Mouse (Mus musculus) lung, postnatal 10 days (tissue): ENCODE data around the gene Lactb.

Source experiments
- DNase-seq: peaks from one replicate; pipeline ENCODE4 v3.0.0; 2021

The Lactb gene

DNA sequence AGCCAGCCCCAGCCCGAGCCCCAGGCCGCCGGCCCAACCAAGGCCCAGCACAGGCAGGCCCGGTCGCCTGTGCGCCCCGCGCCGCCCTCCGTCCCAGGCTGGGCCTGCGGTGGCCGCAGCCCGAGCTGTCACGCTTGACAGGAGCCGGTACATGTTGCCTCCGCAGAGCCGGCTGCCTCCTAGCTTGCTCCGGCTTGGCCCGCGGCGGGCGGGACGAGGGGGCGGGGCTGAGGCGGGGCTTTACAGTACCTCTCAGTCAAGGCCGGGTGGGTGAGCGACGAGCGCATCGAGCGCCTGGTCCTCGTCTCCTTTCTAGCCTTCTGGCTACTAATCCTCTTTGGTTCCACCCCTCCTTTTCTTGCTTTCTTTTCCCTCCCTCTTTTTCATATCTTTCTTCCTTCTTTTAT lies at the start of gene Lactb:
Gene Lactb (minus strand): TSS at position 246 of the 407 bp plus-strand sequence.
- DNase-seq = peak; percentile 98

DNA sequence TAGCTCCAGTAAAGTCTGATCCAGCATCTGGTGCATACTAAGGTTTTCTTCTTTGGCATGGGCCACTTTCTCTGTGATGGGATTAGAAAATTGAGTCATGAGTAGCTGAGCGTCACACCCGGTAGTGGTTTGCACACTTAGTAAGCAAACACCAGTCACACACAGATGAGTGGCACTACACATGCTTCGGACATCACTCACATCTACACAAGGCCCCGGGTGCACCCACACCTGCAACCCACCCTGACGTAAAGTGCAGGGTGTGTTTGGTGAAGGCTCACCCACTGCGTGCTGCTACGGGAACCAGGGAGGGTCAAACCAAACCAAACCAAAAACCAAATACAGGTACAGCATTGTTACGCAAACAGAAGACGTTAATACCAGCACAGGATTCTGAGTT lies 48.1 kb upstream of the Lactb start:
- DNase-seq = no peak

DNA sequence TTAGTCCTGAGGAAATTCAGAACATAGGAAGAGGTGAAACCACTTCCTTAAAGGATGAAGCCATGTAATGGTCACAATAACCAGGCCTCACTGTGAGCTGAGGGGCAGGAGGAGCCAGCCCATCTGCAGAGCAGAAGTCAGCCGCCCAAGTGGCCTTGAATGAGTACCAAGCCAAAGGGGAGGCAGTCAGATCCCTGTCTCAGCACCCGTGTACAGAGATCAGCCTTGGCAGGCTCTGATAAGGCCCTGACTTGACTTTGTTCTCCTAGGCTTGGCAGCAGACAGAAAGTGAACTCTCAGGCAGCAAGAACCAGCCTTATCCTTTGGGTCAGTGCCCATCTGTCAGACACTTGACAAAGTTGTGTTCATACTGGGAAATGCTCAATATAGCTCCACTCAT lies 44.8 kb upstream of the Lactb start:
- no peak for DNase-seq

DNA sequence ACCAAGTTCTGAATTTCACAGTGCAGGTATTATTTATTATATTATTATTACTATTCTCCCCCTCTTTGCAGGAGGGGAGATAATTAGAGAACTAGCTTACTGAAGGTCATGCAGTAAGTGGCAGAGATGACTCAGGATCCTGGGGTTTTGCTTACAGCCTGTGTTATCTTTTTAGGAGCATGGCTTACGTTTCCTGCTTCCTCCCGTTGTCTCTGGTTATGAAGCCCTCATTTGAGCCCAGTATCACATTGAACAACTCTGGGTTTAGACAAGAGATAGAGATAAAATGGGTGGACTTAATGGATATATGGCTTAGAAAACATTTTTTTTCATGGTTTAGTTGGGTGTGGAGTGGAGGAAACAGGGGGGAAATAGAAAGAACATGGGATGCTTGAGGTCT lies 38.2 kb upstream of the Lactb start:
- DNase-seq = no peak

- DNase-seq = peak; percentile 89
Measured at GRCm38 (mm10) chr9:67012470-67012869, 37.2 kb upstream of the Lactb start.

DNA sequence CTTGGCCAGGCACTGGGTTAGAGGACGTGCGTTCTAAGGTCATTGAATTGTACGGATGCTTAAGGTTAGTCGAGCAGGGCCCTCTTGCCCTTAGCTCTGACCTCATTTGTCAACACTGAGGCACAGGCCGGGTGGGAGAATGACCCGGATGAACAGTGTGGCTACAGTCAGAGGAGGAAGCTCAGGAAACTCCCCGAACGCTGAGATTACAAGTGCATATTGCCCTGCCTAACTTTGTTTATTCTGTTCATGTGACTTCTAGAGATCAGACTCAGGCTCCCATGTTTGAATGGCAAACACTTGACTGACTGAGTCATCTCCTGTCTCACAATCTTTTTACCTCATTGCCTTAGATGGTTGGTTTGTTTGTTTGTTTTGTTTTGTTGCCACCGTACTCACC lies 36.2 kb upstream of the Lactb start:
- DNase-seq = no peak

- no peak for DNase-seq
Measured at GRCm38 (mm10) chr9:67008781-67009180, 33.5 kb upstream of the Lactb start.

GRCm38 (mm10) chr9:67006376-67006775 lies 31.1 kb upstream of the Lactb start:
- no peak for DNase-seq

DNA sequence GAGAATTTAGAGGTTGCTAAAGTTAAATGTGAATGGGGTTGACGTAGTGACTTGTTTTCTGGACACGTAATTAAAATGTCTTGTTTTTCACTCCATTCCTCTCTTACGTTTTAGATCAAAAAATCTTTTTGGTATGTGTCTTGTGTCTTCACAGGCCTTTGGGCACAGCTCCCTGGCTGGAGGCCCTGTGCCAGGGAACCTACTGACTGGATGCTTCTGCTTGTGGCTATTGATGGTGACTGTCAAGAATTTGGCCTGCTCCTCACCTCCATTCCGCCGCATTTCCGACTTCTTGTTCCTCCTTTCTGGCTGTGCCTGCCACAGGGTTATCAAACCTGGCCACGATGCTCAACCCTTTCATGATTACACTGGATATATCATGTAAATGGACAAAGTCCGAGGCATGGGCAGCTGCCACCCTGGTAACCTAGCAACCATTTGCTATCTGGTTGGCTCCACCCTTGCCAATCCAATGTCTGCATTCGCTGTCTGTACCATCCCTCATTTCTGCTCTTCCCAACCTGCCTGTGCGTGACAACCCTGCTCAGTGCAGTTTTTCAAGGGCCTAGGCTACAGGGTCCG lies 30.0 kb upstream of the Lactb start:
- no peak for DNase-seq

DNA sequence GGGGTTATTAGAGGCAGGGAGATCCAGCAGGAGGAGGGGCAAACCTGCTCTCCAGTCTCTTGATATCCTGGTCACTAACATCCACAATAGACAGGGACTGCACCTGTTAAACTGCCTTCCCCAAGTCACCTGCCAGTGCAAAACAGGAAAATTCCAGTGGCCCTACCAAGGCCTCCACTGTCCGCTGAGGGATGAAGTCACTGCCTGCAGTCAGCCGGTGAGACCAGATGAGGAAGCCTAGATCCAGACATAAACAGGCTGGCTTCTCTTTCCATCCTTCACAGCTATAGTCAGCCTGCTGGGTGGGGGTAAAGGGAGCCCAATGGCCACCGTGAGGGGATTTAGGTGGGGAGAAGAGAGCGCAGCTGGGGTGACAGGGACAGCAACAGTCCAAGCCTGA lies 28.4 kb upstream of the Lactb start:
- DNase-seq = no peak

- DNase-seq = no peak
Measured at GRCm38 (mm10) chr9:67003156-67003555, 27.9 kb upstream of the Lactb start.

- DNase-seq = no peak
Measured at GRCm38 (mm10) chr9:67001506-67001905, 26.2 kb upstream of the Lactb start.

DNA sequence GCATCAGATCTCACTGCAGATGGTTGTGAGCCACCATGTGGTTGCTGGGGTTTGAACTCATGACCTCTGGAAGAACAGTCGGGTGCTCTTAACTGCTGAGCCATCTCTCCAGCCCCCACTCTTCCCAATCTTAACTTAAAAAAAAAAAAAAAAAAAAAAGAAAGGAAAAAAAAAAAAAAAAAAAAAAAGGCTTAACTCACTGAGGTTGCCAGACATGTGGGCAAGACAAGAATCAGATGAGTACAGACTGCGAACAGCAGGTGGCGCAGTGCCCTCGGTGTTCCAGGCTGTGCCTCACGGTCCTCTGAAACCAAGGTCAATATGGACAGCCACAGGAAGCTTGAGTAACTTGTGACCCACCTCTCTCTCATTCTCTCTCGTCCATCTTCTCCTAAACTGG lies 25.8 kb upstream of the Lactb start:
- peak; percentile 89 for DNase-seq

DNA sequence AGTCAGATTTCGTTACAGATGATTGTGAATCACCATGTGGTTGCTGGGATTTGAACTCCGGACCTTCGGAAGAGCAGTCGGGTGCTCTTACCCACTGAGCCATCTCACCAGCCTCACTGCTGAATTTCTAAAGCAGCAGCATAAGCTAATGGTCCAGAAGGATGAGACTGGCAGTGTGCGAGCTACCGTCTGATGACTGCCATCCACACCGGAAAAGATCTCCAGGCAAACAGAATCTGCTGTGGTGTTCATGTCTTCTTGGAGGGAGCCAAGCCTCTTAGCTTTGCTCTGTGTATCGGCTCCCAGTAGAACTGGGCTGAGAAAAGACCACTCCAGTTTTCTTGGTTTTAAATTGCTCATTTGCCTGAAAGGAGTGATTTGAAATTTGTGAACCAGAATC lies 24.4 kb upstream of the Lactb start:
- no peak for DNase-seq

DNA sequence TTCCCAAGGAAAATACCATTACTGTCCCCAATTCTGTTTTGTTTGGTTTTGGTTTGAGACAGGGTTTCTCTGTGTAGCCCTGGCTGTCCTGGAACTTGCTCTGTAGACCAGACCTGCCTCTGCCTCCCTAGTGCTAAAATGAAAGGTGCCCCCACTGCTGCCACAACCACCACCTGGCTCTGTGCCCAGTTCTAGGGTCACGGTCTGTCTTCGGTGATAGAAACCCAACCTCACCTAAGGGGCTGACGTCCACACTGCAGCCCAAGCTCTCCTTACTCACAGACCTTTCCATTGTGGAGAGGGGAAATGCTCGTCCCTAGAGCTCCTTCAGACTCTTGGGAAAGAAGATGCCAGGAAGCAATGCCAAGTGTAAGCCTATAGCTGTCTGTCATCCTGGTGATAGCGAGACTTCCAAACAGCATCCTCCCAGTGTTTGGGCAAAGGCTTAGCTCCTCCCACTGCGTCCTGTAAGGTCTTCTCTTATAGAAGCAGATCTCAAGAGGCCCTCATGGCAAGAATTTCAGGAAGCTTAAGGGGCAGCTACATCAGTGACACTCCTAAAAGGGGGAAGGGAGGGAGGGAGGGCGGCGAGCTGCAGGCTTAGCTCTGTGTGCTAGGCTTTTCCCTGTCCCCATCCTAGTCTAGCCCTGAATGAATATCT lies 16.6 kb upstream of the Lactb start:
- DNase-seq = no peak

DNA sequence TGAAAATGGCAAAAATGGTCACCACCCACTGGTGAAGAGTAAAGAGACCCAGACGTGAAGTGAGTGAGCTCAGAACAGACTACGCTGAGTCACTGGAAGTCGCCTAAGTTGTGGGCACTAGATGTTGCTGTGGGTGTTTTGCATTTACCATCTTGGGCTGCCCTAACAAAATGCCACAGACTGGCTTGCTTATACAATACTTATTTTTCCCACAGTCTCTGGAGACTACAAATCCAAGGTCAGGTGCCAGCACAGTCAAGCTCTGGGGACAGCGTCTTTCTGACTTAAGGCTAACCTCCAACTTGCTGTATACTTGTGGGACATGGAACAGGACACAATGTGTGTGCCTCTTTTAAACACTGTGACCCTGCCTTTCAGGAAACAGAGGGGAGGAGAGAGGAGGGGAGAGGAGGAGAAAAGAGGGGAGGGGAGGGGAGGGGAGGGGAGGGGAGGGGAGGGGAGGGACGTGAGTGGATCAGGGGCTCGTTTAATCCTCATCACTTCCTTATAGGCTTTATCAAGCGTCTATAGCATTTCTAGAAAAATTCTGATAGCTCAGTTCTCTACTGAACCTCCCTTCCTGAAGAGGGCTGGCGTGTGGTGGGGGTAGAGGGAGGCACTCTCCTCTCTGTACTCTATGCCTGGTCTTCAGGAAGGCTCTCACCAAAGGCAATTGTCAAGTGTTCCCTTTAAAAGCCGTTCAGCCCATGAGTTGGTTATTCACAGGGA lies 15.9 kb upstream of the Lactb start:
- DNase-seq = no peak

- no peak for DNase-seq
Measured at GRCm38 (mm10) chr9:66990046-66990445, 14.8 kb upstream of the Lactb start.

- DNase-seq = no peak
Measured at GRCm38 (mm10) chr9:66989581-66989980, 14.3 kb upstream of the Lactb start.

- DNase-seq = peak; percentile 86
Measured at GRCm38 (mm10) chr9:66988888-66989414, 13.7 kb upstream of the Lactb start.

- no peak for DNase-seq
Measured at GRCm38 (mm10) chr9:66988198-66988887, 13.1 kb upstream of the Lactb start.

DNA sequence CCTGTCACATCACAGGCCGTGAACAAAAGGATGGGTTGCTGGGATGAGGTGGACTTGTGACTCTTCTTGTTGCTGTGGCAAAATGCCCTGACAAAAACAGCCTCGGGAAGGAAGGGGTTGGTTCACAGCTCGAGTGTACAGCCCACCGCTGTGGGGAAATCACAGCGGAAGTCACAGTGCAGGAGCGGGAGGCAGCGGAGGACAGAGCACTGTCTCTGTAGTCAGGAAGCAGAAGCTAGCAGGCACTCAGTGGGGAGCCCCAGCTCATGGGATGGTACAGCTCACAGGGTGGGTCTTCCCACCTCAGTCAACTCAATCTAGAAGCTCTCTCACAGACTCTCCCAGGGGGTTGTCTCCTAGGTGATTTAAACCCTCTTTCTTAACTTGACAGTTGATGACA lies 10.1 kb upstream of the Lactb start:
- no peak for DNase-seq

GRCm38 (mm10) chr9:66982085-66982484 lies 6.8 kb upstream of the Lactb start:
- DNase-seq = no peak

DNA sequence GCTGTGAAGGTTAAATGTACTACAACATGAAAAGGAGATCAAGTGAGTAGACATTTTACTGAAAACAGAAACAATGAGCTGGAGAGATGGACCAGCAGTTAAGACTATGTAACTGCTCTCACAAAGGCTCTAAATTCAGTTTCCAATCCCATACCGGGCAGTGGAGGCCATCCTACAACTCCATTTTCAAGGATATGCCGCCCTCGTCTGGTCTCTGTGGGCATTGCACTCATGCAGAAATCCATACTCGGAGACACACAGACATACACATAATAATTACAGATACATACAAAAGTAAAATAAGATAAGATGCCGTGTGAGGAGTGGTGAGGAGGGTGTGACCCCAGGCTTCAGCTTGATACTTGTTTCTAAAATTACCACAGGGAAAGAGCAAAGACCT lies 5.2 kb upstream of the Lactb start:
- peak; percentile 87 for DNase-seq

DNA sequence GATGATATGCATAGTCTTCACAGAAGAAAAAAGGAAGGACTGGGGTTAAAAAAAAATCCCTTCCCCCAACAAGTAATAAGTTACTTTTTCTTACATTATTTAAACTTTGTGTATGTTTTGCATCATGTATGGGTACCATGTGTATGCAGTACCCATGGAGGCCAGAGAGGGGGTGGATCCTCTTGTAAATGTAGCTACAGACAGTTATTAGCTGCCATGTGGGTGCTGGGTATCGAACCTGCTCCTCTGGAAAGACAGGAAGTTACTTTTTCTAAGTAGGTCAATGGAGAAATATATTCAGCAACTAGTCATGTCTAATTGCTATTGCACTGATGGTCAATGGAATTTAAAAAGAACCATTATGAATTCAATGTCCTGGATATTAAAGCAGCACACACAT lies 3.2 kb upstream of the Lactb start:
- no peak for DNase-seq
